Mouse (Mus musculus) adrenal gland, adult 8-10 months (tissue): Measurements from ENCODE around the gene Rpsa. TPM values are rescaled to one million over a fixed set of nuclear protein-coding genes. Genes with fewer than 3 reads are reported as not detected.

ENCODE experiments used
- DNase-seq: peaks from one replicate; pipeline ENCODE4 v3.0.0; 2022
- total RNA-seq, 4 experiments: library from RNA; stranded (reverse); gene quantifications; 2 replicates each; pipeline ENCODE4 v1.2.4; 2022

The Rpsa gene
- total RNA-seq, 4 experiments from 2014 or later: 670 to 850 (median 733) TPM

GRCm38 (mm10) chr9:120171295-120171694 lies 43.8 kb downstream of the Rpsa start:
- DNase-seq: peak; percentile 22

GRCm38 (mm10) chr9:120174436-120175137 lies 47.1 kb downstream of the Rpsa start:
- DNase-seq: no peak

- no peak for DNase-seq
Measured at GRCm38 (mm10) chr9:120178813-120179212, 51.3 kb downstream of the Rpsa start.

Other genes with a start within 250 kb of the Rpsa start
- 10 to 100 TPM; 44.9 to 69.9 (median 57.6) TPM for gene Wdr48, start 232.8 kb upstream of the Rpsa start, total RNA-seq
- gene Gorasp1, start 190.1 kb upstream of the Rpsa start, total RNA-seq: 10 to 100 TPM; 31.7 to 45.8 (median 42.3) TPM
- under 1 TPM; 0.09 to 0.43 (median 0.28) TPM for gene Ttc21a, start 190.1 kb upstream of the Rpsa start, total RNA-seq
- 10 to 100 TPM in 3 of 4 experiments, 1 to 10 TPM in 1; 7.7 to 69.5 (median 16.0) TPM for gene Csrnp1, start 143.0 kb upstream of the Rpsa start, total RNA-seq
- gene Xirp1, start 104.1 kb upstream of the Rpsa start, total RNA-seq: under 1 TPM; 0.06 to 0.16 (median 0.10) TPM
- gene Cx3cr1, start 57.8 kb upstream of the Rpsa start, total RNA-seq: 10 to 100 TPM in 2 of 4 experiments, 1 to 10 TPM in 2; 5.7 to 18.2 (median 12.4) TPM
- gene Ccr8, start 35.6 kb upstream of the Rpsa start, total RNA-seq: not detected
- gene Slc25a38, start 17.3 kb upstream of the Rpsa start, total RNA-seq: 10 to 100 TPM; 30.0 to 35.8 (median 30.9) TPM
- gene Mobp, start 22.0 kb downstream of the Rpsa start, total RNA-seq: under 1 TPM; 0.23 to 0.59 (median 0.37) TPM
- gene Myrip, start 173.8 kb downstream of the Rpsa start, total RNA-seq: 10 to 100 TPM in 1 of 4 experiments, 1 to 10 TPM in 3; 5.5 to 10.8 (median 7.0) TPM